Mouse (Mus musculus): ENCODE data around the gene Efhc1. TPM values are rescaled to one million over a fixed set of nuclear protein-coding genes. Genes with fewer than 3 reads are reported as not detected.

The Efhc1 gene
- polyA plus RNA-seq, 1 experiment: 0.09 TPM

GRCm38 (mm10) chr1:21039564-21039963 is 88.1 kb downstream of the Efhc1 start:
- no peak overlapping the region for H3K4me3 ChIP-seq (ENCODE audit: insufficient read depth, poor library complexity, severe bottlenecking)
- H3K79me2 ChIP-seq (ENCODE audit: control insufficient read depth, insufficient read depth): peaks cover 5% of the 10 kb centered on the region
- H3K79me3 ChIP-seq (ENCODE audit: low read depth): no peaks in the 10 kb centered on the region
- no peaks in the 10 kb centered on the region for H3K36me3 ChIP-seq (ENCODE audit: control insufficient read depth, insufficient read depth)
- no peaks in the 10 kb centered on the region for H3K27me3 ChIP-seq (ENCODE audit: control insufficient read depth, insufficient read depth, insufficient read length)
- no peak overlapping the region for H3ac ChIP-seq (ENCODE audit: control insufficient read depth, insufficient read length, low read depth)
- TF ChIP-seq CTCF (IDR thresholded peaks at IDR 0.05; ENCODE audit: control insufficient read depth, insufficient read depth, insufficient read length) (no peak), MYOD1 (IDR thresholded peaks at IDR 0.05; ENCODE audit: control insufficient read depth, insufficient read length, low read depth) (no peak), USF1 (IDR thresholded peaks at IDR 0.05; ENCODE audit: low read depth) (no peak), FOSL1 (IDR thresholded peaks at IDR 0.05; ENCODE audit: insufficient read depth, low read length, poor library complexity, severe bottlenecking) (no peak), CEBPB (IDR thresholded peaks at IDR 0.05; ENCODE audit: low read depth) (no peak), MYOG (IDR thresholded peaks at IDR 0.05; ENCODE audit: control insufficient read depth, extremely low read depth, insufficient read length) (no peak), MAX (IDR thresholded peaks at IDR 0.05) (no peak)

- H3K27me3 ChIP-seq (ENCODE audit: control insufficient read depth, insufficient read depth, insufficient read length): no peaks in the 10 kb centered on the region
Observed at GRCm38 (mm10) chr1:21040173-21040572, 88.7 kb downstream of the Efhc1 start.

More at GRCm38 (mm10) chr1:21040173-21040572, 88.7 kb downstream of the Efhc1 start:
- TF ChIP-seq FOSL1 (IDR thresholded peaks at IDR 0.05; ENCODE audit: insufficient read depth, low read length, poor library complexity, severe bottlenecking) (no peak), MYOG (IDR thresholded peaks at IDR 0.05; ENCODE audit: control insufficient read depth, extremely low read depth, insufficient read length) (no peak), MYOD1 (IDR thresholded peaks at IDR 0.05; ENCODE audit: control insufficient read depth, insufficient read length, low read depth) (no peak), CEBPB (IDR thresholded peaks at IDR 0.05; ENCODE audit: low read depth) (no peak), CTCF (IDR thresholded peaks at IDR 0.05; ENCODE audit: control insufficient read depth, insufficient read depth, insufficient read length) (no peak), USF1 (IDR thresholded peaks at IDR 0.05; ENCODE audit: low read depth) (no peak), MAX (IDR thresholded peaks at IDR 0.05) (no peak)
- H3ac ChIP-seq (ENCODE audit: control insufficient read depth, insufficient read length, low read depth): no peak overlapping the region
- peaks cover 5% of the 10 kb centered on the region for H3K79me2 ChIP-seq (ENCODE audit: control insufficient read depth, insufficient read depth)
- no peak overlapping the region for H3K4me3 ChIP-seq (ENCODE audit: insufficient read depth, poor library complexity, severe bottlenecking)
- H3K79me3 ChIP-seq (ENCODE audit: low read depth): no peaks in the 10 kb centered on the region
- no peaks in the 10 kb centered on the region for H3K36me3 ChIP-seq (ENCODE audit: control insufficient read depth, insufficient read depth)

Other genes starting within 250 kb of the Efhc1 start
- gene Il17a, start 220.7 kb upstream of the Efhc1 start, polyA plus RNA-seq (2012; fragmentation: generic; extraction: Trizol): not detected
- not detected for gene Il17f, start 161.0 kb upstream of the Efhc1 start, polyA plus RNA-seq (2012; fragmentation: generic; extraction: Trizol)
- 126 TPM for gene Mcm3, start 131.3 kb upstream of the Efhc1 start, polyA plus RNA-seq (2012; fragmentation: generic; extraction: Trizol)
- gene Paqr8, start 61.0 kb upstream of the Efhc1 start, polyA plus RNA-seq (2012; fragmentation: generic; extraction: Trizol): 1.5 TPM
- gene Tram2, start 127.6 kb downstream of the Efhc1 start, polyA plus RNA-seq (2012; fragmentation: generic; extraction: Trizol): 3.4 TPM